Mouse (Mus musculus) frontal cortex, postnatal 36 days (tissue): Measurements from ENCODE around the gene Ube2g2.

Experiments used
- DNase-seq, 2 experiments: peaks; one replicate each; pipeline ENCODE4 v3.0.0; 2022; ENCODE audit warnings: low spot score in 2 of 2

Ube2g2 gene

DNA sequence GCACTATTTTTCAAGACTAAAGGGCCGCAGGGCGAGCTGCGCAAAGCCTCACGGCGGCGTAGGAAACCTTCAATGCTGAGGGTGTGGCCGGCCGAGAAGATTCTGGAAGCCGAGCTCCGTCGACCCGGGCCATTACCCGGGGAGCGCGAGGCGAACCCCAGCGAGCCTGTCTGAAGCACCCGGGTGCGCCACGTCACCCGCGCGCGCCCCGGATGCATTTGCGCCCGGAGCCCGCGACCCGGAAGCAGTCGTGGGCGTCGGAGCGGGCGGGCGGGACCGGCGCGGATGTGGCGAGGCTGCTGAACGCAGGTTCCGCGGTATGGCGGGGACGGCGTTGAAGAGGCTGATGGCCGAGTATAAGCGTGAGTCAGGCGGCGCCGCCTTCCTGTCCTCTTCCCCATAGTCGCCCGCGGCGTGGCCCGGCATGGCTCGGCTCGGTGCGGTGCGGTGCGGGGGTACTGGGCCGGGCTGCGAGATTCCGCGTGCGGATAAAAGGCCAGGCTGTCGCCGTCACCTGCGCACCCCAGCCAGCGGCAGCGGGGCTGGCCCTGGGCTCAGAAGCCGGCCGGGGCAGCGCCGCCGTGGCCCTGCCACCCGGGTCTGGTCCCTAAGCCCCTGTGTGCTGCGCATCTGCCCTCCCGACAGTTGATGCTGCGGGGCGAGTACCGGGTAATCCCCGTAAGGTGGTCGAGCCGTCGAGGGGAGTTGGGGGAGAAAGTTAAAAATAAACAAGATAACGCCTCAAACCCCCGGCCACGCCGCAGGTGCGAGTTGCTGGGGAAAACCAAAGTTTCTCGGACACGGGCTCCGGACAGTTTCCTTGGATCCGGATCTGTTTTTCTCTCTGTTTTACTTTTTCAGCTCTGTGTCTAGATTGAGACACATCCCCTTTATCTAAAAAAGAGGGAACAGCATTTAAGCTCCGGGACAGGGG is at the start of gene Ube2g2:
Gene Ube2g2 (plus strand): TSS at position 221 of the 934 bp plus-strand sequence.
- peak; percentile 89 to 92 for DNase-seq

DNA sequence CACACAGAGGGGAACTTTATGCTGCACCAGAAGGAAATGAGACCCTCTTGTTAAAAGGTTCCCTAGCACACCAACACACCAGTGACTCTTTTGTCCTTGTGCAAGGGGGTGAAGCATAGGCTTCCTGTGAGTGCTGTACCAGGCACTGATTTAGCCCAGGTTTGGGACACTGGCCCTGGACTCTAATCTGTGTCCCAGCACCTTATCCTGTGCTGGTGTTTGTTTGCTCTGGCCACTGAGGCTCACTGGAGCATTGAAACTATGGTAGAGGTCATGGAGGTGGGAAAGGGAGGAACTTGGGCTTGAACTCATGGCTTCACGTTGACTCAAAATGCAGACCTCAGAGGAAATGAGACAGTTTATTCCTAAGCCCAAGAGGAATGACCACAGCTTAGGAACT is 48.9 kb upstream of the Ube2g2 start:
- no peak for DNase-seq

DNA sequence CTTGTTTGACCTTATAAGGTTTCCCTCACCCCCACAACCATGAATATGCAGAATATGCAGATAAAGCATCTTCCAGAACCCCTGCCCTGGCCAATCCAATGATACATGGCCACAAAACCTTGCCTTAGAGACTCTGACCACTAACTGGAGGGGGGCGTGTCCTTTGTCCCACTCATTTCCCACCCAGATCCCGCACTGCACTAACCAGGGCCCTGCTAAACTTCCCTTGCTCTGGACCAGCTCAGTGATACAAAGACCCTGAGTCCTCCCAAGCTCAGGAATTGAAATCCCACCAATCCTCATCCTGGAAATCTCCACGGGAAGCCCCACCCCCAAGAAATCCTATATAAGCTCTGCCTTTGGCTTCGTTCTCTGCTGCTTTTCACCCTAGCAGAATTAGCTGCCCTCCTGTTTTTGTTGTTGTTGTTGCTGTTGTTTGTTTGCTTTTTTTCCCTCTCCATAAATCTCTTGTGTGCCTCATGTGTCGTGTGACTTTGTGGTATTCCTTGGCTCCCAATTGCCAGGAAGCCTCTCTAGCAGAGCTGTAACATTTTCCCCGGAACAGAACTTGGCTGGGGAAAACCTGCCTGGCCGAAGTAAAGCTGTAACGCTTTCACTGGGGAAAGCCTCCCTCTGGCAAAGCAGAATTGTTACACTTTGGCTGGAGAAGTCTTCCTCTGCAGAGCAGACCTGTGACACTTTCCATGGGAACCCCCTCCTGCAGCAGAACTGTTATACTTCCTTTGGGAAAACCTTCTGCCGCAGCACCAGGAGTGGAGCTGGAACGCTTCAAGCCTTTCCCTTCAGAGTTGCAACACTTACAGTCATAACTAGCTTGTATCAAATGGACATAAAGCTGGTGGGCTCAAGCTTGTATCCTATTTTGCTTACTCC is 41.8 kb upstream of the Ube2g2 start:
- DNase-seq: no peak

DNA sequence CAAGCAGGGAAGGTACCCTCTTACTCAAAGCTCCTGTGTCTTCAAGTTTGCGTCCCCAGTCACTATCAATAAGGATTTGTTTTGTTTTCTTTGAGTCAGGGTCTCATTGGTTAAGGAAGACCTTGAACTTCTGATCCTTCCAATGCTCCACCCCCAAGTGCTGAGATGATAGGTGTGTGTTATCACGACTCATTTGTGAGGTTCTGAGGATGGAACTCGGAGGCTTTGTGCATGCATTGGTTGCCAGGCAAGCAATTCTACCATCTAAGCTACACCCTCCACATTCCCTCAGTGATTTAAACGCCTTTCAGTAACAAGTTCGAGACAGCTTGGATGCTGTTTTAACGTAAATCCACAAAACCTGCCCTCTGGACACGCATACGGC is 41.1 kb upstream of the Ube2g2 start:
- DNase-seq: no peak

DNA sequence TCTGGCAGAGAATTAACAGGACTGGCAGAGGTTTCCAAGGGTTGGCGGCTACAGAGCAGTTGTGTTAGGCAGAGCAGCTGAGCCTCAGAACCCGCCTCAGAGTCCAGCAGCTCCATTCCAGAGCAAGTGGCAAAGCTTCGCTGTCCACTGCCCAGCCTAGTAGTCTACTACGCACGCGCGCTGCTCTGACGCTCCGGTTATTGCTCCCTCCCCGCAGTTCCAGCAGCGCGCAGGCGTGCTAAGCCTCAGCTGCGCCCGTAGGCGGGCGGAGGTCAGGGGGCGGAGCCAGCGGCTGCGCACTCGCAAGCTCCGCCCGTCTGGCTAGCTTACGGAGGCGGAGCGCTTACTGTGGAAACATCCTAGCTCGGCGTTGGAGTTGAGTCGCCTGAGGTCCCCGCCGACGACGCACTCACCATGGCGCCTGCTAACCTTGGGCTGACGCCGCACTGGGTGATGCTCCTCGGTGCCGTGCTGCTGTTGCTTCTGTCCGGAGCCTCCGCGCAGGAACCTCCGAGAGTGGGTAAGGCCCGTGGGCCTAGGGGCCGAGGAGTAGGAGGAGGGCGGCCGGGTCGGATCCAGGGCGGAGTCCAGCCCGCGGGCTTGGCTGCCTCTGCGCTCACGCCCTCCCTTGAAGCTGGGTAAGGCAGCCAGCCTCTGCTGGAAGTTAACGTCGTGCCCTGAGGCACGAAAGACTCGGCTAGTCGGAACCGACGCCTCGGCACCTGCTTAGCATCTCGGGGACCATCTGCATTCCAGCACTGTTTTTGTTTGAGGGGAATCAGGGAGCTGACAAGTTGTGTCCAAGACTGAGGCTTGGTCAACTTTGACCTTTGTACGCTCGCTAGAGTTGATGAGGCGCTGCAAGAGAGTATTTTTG is 40.4 kb upstream of the Ube2g2 start, which contains the start of gene Pttg1ip:
Gene Pttg1ip (plus strand): TSS at position 313 of the 877 bp plus-strand sequence.
- DNase-seq: peak; percentile 93 to 95

DNA sequence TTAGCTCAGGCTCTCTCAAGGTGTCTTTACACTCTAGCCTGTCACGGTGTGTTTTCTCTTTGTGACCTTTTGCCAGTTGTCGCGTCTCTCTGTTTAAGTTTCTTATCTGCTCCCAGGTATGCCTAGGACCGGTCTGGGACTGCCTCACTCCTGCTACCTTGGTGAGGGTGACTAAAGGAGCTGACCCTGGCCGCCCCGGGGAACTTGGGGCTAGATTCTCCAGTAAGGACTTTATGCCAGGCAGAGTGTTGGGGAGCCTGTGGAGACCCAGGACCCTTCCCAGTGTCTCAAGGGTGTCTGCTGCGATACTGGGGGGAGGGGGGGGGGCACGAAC is 39.8 kb upstream of the Ube2g2 start:
- no peak for DNase-seq

DNA sequence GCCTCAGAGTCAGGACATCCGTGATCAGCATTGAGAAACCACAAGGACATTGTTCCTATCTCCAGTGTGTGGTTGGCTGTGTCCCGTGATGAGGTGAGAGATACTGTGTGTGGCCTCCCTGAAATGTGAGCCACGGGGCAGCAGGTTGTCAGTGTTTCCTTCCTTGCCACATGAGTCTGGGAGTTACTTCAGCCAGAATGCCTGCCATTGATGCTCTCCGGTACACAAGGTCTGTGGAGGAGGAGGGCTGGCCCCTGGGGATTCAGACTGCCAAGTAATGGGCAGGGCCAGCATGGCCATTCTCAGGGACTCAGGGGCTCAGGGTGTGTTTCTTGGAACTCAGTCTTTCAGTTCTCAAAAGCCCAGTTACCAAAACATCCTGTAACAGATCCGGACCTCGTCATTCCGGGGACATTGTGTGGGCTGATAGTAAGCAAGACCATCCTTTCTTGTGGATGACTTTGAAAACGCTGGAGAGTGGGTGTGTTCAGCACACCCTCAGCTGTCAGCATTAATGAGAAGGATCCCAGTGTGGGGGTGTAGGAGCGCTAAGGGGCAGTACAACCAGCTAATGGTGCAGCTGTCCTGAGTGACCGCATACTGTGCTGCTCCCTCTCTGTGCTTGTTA is 38.2 kb upstream of the Ube2g2 start:
- no peak for DNase-seq

DNA sequence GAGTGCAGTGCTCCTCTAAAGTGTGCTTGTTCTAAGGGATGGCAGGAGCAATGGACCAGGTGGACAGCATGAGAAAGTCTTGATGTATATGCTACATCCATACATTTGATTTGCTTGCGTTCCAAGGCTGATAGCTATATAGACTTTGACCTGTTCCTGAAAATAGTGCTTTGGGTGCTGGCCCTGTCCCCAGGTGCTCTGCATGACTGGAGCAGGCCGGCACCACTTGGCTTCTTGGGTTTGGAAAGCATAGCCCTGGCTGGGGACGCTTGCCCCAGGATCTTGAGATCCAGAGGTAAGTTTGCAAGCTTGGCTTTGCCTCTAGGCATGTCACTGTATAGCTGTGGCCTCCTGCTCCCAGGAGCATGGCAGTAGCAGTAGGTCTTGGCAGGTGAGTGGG is 35.4 kb upstream of the Ube2g2 start:
- no peak for DNase-seq

DNA sequence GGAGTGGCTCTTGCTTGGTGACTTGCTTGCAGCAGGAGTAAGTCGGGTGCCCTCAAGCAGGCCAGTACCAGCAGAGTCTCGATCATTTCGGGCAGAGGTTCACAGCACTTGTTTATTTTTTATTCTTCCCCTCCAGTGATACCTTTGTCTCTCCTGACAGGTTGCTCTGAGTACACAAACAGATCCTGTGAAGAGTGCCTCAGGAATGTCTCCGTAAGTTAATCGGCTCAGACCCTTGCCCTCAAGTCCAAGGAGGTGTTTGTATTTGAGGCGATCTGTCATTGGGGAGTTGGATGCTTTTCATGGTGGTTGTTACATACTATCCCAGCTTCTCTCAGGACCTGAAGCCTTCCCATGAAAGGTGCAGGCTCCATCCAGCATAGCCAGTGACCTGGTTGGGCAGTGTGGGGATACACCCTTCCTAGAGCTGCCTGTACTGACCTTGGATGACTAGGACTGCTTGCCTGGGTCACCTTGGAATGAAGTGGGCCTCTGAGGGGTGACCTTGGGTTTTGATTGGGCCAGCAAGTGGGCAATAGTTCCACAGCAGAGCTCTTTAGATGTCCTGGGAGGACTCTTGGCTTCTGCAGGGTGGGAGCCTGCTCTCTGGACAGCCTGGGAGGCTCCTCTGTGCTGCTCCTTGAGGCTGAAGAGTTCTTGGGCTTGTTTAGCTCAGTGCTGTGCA is 34.8 kb upstream of the Ube2g2 start:
- DNase-seq: no peak

DNA sequence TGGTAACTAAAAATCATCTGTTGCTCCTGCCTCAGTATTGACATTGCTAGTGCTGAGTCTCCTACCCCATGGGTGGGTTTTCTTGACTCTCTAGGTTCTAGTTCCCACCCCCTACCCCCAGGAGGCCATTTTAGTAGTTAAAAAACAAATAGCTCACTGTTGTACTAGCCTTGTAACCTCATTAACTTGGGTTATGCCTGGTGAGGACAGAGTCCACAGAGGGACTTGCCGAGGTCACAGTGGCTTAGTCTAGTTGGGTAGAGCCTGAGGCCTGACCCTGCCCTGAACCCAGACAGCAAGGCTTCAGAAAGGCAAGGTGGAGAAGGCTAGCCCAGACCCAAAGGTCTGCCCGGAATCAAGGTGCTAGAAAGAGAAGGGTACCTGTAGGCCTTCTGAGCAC is 34.0 kb upstream of the Ube2g2 start:
- DNase-seq: no peak

DNA sequence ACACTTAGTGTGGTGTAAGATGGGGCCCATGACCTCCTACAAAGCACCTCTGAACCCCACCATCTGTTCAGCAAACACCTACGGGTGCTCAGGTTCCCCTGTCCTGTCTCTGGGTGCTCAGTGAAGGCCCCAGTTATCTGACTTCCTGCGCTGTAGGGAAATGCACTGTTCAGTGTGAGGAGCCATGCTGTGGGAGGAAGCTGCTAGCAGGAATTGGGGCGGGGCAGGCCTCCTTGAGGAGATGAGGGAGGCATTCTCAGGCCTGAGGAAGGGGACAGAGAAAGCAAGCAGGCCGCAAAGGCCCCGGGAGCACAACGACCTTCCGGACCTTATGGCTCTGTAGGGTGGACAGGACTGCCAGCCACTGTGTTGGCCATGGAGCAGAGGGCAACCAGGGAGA is 33.0 kb upstream of the Ube2g2 start:
- no peak for DNase-seq

DNA sequence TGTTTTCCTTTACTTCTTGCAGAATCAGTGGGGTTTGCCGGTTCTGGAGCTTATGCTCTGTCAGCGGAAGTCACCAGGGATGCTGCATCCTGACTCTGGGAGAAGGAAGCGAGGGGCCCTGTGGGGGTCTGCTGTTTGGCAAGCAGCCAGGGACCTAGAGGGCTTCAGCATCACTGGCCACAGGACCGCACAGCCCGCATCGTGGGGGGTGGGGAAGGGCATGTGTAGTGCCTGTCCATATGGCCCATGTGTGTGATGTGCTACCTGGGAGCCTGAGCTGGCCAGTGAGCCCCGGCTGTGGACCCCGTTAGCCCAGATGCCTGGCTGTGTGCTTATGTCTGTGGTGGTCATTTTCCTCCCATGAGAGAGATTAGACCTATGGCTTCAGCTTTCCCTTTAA is 32.3 kb upstream of the Ube2g2 start:
- DNase-seq: no peak

DNA sequence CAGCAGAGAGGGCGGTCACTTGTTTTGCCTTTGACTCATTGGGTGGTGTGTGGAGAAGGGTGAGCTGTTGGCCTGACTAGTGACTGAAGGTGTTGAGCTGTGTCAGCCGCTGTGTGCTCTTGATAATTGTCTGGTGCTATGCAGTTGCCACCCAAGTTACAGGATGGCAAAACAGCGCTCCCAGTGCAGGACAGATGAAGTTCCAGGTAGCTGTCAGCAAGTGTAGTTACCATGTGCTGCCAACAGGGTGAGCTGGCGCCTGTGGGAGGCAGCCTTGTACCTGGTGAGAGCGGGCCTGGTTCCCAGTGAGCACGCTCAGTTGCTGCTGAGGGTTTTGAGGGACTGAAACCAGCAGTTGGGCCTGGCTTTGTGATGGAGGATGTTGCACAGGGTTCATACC is 31.3 kb upstream of the Ube2g2 start:
- no peak for DNase-seq

DNA sequence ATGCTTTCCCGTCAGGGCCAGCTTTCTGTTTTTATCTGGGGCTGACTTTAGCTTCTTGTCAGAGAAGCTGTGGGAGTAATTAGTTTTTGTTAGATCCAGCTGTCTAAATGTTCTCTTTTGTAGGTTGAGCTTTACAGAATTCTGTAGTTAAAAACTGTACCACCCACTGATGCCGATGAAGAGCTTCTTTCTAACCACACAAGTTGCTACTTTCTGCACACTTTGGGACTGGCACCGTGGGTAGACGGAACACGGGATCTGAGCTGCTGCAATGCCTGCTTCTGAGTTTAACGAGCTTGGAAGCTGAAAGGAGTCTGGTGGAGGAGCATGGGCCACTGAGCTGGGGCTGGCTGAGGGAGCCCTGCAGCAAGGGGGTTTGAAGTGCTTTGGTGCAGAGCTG is 30.5 kb upstream of the Ube2g2 start:
- DNase-seq: peak; percentile 70 to 89

DNA sequence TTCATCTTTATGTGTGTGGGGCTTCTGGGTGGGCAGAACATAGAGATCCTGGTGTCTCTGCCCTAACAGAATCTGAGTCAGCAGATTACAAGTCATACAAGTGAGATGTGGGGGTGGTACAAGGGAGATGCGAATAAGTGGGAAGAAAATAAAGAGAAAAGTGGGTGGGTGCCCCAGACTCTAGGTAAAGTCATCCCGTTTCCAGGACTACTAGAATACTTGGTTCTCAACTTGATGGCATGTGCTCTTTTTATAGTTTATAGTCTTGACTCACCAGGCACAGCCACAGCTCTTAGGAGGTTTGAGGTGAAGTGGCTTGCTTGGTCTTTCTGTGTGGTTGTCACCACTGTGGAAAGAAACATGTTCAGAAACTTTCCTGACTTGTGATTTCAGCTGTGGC is 26.0 kb upstream of the Ube2g2 start:
- no peak for DNase-seq

DNA sequence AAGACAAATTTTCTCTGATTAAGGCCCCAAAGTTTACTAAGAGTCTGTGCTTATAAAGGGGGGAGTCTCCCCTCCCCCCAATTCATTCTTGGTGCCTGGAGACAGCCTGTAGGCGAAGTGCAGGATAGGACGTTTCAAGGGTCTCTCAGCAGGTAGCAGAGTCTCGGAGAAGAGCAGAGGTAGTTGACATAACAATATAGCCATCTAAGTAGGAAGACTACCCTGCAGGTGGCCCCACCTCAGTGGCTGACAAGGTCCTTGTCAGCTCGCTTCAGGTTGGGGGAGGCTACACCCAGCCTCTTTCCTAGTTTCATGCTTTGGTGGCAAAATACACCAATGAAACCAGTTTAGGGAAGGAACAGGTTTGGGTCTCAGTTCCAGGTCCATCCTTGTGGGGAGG is 19.1 kb upstream of the Ube2g2 start:
- no peak for DNase-seq

DNA sequence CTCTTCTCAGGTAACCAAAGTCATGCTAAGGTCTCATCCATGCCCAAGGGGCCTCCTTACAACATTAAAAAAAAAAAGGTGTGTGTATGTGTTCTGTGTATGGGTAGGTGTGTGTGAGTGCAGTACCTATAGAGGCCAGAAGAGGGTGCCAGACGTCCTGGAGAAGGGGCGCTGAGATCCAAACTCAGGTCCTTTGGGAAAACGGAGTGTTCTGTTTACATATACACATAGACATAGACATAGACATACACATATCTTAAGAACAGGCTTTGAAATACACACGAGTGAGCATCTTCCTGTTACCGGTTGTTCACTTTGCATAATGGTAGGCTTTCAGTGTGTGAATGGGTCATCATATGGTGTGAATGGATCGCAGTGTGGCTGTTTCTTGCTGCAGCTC is 18.0 kb upstream of the Ube2g2 start:
- DNase-seq: no peak

DNA sequence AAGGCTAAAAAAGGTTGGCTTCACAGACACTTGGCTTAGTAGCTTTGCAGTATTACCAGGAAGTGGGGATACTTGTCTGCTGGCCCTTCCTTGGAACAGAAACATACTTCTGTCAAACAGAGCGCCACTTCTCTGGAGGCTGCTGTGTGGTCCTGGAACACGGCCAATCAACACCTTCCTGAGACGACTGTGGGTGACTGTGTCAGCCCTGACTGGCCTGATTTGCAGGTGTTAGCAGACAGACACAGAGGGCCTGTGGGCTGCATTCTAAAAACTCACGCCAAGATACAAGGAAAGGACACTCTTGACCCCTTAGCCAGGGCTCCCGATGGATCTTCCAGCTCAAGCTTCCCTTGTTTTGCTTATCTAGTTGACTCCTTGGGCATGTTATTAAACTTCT is 17.1 kb upstream of the Ube2g2 start:
- DNase-seq: no peak

DNA sequence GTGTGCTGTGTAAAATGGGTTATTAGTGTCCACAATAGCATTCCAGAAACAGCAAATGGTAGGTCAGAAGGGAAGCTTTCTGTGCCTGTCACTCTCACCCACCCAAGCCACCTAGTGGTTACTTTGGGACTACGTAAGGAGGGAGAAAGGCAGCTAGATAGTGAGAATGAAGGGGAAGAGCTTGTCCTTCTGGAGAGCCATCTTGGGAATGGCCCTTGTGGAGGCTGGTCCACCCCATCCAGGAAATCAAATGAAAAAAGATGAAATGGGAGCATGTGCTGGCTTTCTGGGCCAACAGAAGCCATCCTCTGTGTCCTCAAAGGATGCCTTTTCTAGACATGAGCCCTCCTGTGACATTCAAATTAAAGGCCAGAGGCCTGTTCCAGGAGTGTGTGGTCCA is 16.7 kb upstream of the Ube2g2 start:
- DNase-seq: no peak

DNA sequence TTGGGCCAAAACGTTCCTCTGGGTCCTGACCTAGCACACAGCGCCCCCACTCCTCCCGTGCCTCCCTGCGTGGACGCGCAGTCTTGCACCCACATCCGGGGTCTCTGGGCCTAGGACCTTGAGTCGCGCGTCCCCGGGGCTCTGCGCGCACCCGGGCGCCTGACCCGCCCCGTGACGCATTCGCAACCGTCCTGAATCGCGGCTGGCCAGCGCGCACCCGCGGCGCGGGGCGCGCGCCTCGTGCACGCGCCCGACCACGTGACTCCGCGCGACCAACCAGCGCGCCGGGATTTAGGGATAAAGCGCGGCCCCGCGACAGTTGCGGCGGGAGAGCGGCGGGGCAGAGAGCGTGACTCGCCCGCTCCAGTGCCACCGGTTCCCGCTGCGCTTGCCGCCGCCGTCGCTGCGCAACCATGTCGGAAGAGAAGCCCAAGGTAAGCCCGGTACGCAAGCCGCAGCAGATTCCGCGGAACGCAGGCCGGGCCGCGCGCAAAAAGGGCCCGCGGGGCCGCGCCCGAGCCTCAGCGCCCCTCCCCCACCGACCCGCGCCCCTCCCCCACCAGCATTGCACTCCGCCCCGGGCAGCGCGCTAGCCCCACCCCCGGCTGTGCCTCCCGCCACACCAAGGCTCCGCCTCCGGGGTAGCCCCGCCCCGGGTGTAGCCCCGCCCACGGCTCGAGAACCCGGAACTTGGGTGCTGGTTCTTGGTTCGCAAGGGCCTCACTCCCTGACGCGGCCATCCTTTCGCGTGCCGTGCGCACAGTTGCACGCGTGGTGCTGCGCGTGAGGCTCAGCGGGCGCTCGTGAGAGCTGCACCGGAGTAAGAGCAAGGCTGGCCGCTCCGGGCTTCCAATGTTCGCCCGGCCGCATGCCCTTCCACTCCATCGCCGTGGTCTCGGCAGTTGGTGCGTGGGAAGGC is 15.9 kb upstream of the Ube2g2 start, which contains the start of the genes Sumo3 and Gm49325:
Gene Sumo3 (plus strand): TSS at position 190 of the 919 bp plus-strand sequence.
Gene Gm49325 (plus strand): TSS at position 290 of the 919 bp plus-strand sequence.
- peak; percentile 90 to 92 for DNase-seq
